Mouse (Mus musculus) layer of hippocampus, adult 9-10 months (tissue): ENCODE results near the gene Gtf3c4.

Source experiments
- DNase-seq: peaks from one replicate; pipeline ENCODE4 v3.0.0; 2022; ENCODE audit warnings: low spot score

Gtf3c4 gene

DNA sequence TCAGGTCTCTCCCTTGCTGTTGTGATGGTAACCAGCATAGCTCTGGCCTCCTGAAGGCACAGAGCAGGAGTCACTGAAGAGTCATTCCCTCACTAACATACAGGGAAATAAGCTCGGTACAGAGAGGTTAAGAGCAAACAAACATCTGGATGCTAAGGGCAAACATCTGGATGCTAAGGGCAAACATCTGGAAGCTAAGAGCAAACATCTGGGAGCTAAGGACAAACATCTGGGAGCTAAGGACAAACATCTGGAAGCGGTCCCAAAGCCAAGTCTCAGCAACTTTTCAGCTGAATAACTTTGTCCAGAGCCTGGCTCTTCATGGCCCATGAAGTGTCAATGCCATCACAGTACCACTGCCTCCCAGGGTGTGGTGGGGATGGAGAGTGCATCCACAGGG, 40.6 kb downstream of the Gtf3c4 start:
- DNase-seq, result no peak

DNA sequence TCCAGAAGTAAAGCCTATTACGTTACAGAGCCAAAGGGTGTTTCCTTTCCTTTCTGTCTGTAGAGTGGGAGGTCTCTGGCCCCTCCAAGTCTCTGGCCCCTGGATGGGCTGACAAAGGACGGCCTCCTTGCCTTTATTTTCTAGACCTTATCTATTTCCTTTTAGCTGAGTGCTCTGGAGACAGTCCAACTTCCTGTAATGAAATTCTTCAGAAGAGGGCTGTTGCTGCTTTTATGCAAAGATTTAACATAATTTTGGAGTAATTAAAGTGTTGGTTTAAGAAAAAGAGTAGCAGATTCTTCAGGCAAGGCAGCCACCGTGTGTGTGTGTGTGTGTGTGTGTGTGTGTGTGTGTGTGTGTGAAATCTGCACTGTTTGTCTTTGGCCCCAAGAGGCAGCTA, 41.8 kb downstream of the Gtf3c4 start:
- no peak for DNase-seq

DNA sequence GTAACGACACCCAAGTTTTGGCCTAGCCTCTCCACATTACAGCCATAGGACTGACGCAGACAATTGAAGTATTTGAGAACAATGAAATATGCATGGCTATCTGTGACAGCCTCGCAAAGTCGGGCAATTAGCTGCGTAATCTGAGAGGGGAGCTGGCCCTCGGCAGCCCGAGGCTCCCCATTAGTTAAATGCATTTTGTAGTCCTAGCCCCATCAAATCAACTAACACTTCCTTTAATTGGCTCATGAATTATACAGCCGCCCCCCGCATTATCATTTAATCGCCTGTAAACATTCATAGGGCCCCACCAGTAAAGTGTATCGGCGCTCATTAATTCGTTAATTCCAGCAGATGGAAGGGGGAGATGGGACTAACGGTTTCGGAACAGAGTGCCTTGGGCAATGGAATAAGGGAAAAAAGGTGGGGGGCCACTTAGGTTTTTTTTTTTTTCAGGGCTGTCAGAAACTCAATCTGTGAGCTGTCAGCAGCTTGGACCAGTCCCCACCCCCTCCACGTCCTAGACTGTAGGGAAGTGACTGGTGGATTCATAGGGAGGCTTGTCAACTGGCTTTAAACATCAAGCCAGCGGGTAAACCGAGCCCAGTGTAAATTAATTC, 42.6 kb downstream of the Gtf3c4 start:
- DNase-seq, result no peak

DNA sequence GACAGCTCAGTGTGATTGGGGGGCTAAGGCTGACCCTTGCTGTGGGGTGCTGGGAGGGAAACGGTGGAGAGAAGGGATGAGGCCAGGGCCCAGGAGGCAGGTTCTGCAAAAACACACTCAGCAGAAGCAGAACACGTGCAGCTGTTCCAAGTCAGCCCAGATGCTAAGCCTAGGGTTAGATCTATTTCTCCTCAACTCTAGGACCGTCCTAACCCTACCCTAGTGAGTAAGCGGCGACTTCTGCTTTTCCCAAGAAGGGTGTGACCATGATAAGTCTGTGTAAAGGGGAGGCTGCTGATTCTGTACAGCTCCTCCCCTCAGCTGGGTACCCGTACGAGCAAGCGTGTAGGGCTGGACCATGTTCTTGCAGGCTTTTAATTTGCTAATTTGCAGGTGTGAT, 43.9 kb downstream of the Gtf3c4 start:
- no peak for DNase-seq

DNA sequence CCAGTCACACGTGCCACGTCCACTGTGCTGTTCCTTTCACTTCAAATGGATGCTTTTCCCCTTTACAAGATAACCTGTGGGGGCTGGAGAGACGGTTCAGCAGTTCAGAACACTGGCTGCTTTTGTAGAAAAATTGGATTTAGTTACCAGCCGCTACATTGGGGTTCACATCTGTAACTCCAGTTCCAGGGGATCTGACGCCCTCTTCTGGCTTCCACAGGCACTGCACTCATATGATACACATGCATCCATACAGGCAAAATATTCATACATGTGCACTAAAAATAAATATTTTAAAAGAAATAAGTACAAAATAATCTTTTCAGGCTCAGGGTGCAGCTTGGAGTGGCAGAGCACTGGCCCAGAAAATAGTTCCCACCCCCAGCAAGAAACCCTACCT, 45.5 kb downstream of the Gtf3c4 start:
- DNase-seq, result no peak

DNA sequence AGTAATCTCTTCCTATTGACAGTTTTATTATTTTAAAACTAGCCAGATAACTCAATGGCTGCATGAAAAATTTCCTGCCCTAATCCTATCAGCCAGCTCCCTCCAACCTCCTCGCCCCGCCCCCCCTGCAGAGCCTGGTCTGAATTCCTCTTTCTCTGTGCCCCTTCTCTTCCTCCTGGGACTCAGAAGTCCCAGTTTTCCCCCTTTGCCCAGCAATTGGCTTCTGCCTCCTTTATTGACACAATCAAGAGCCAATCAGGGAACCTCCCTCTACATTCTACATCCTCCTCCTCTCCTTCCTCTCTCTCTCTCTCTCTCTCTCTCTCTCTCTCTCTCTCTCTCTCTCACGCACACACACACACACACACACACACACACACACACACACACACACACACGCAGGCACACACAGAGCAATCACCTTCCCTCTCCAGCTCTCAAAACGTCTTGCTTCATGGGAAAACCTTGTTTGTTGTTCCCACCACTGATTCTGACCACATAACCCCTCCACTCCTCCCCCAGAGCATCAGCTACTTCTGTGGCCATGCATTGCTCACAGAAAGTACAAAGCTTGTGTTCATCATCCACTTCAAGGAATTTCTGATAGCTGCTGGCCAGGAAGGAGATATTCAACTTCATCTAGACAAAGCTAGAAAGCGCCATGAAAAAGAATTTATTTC, 47.1 kb downstream of the Gtf3c4 start:
- DNase-seq, result peak; percentile 10

DNA sequence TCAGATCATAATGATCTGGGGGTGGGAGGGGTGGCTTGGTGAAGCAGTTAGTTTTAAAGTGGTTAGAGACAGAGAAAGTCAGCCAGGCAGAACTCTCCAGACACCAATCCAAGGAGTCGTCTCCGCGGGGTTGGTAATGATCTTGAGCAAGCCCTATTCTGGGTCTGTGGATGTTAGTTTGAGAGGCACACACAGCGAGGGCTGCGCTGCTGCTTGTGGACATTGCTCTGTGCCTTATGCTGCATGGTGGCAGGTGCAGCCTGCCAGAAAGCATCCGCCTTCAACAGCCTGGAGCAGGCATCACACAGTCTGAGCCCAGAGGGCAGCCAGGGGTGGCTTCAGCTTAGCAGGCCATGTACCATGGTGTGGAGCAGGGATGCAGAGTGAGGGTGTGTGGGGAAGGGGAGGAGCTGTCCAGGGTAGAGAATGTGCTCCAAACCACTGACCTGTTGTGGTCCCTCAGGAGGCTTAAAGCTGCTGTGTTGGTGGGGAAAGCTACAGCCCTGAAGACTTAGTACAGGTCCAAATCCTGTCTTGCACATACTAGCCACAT, 53.0 kb downstream of the Gtf3c4 start:
- no peak for DNase-seq

DNA sequence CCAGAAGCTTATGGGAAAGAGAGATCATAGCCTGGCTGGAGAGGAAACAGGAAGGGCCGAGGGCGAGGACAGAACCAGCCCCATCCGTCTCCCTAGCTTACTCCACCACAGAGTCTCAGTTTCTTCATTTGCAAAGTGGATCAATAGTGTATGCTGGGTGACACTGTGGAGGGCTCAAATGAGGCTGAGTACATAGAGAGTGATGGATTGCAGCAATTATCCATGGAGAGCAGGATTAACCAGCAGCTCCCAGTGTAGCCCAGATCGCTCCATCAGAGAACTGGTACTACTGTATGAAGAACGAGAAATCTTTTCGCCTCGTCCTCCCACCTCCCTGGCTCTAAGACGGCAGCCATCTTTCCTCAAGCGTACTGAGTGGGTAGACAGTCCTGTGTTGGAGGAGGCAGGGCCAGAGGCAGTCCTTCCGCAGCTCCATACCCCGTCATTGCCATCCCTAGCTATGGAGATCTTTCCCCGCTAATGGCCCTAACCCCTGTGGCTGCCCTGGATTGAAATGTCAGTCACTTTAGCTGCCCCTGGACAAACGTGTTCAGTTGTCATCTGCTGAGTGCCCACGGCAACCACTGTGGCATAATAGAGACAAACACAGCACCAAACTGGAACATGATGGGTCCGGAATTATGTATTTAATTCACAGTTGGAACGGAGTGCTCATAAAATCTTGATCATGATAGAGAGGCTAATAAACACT, 53.6 kb downstream of the Gtf3c4 start:
- no peak for DNase-seq

DNA sequence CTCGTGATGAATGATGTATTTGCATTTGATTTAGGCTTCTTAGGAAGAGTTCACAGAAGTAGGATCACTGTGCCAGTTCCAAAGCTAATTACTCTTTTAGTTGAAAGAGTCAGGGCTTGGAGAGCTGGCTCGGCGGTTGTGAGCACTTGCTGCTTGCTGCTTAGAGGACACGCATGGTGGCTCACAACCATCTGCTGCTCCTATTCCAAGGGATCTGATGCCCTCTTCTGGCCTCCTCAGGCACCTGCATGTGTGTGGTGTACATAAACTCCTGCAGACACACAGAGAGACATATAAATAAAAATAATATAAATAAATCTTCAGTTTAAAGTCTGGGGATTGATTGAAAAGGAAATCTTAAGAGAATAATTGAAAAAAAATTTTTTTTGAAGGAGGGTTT, 58.9 kb downstream of the Gtf3c4 start:
- DNase-seq, result no peak

DNA sequence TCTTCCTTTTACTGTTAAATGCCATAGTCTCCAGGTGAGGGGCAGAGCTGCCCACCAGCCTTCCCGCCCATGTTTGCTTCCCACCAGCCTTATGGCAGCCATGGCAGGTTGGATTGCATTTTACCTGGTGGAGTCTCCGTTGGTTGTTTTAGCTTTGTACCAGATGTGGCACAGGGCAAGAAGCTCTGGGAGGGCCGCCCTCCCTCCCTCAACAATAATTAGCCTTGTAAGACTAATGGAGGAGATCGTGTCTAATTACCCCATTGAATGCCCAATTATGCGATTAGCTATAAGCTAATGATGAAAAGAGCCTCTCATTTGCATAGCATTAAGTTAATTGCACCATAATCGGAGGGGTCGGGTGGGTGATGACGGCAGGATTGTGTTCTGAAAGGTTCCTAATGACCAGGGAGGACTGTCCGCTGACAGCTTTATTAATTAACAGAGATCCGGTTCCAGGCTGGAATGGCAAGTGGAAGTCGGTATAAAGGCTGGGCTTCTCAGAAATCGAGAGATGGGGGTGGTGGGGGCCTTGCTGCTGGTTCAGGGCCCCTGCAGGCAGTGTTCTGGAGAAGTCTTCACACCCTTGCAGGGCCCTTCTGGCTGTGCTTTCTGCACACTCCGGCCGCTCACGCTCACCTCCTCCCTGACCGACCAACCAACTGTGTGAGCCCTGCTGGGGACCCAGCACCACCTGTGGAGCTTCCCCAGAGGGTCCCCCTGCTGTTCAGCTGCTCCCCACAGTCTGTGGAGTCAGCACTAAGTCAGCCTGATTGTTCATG, 60.0 kb downstream of the Gtf3c4 start:
- no peak for DNase-seq

DNA sequence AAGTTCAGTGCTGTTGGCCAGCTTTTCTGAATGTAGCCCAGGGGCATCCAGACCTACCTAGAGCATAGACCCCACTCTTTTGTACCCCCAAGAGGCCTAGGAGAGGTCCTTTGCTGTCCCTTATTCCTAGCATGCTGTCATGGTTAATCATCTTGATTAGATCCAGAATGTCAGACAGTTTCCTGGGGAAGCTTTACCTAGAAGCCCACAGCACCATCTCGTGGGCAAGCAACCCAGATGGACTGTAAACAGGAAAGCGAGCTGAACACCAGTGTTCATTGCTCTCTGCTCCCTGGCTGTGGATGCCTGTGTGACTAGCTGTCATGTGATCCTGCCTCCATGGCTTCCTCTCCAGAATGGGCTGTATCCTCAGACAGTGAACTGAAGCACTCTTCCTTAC, 63.4 kb downstream of the Gtf3c4 start:
- no peak for DNase-seq

DNA sequence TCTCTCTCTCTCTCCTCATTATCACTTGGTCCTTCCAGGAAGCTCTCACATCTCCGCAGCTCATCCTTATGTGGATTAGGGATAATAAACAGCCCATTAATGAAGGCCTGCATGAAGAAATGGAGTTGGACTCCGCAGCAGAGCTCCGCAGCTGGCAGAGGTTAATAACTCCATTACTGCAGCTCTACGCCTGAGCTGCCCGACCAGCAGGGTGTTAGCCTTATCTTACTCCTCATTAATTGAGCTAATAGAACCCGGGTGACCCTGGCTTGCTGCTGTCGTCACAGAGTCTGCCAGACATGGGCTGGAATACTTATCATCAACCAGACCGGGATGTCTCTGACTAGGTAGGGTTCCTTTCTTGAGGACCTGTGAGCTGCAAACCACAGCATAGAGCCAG, 66.1 kb downstream of the Gtf3c4 start:
- no peak for DNase-seq
